Mouse (Mus musculus) thymus, adult 2 months (tissue): ENCODE data around the gene Zmat5.

Experiments
- CTCF ChIP-seq: fragments of 200-500 bp; IDR thresholded peaks from 2 replicates; pipeline ENCODE4 v1.5.1; 2012; ENCODE audit warnings: mild to moderate bottlenecking, control low read depth, low read length, moderate library complexity, borderline replicate concordance; ENCODE audit not compliant: control insufficient read depth, poor library complexity, insufficient read depth; ENCODE audit errors: extremely low read depth
- POLR2A ChIP-seq: fragments of 200-500 bp; IDR thresholded peaks from 2 replicates; pipeline ENCODE4 v1.6.1; 2012; ENCODE audit warnings: mild to moderate bottlenecking, low read length, control low read depth, moderate library complexity; ENCODE audit not compliant: control insufficient read depth, poor library complexity, insufficient read depth; ENCODE audit errors: extremely low read depth

- no peak for TF ChIP-seq POLR2A
- no peak for TF ChIP-seq CTCF
Observed at GRCm38 (mm10) chr11:4697043-4697983, 7.2 kb upstream of the Zmat5 start.
